Mouse (Mus musculus): Measurements from ENCODE around the gene Krtap27-1. TPM values are rescaled to one million over a fixed set of nuclear protein-coding genes. Genes with fewer than 3 reads are reported as not detected.

The Krtap27-1 gene
- not detected for total RNA-seq (2021)
- long read RNA-seq, experiment 1 = 0 reads
- long read RNA-seq, experiment 2 = 0 reads

GRCm38 (mm10) chr16:88671571-88671970, at the start of gene Krtap27-1:
Gene Krtap27-1, minus strand, starts transcription at chr16:88671671.
- DNase-seq (ENCODE audit: low spot score in 2 of 2) = no peak

GRCm38 (mm10) chr16:88720031-88720430, 48.6 kb upstream of the Krtap27-1 start:
- no peak for DNase-seq (ENCODE audit: low spot score in 2 of 2)

GRCm38 (mm10) chr16:88716549-88716948, 45.1 kb upstream of the Krtap27-1 start:
- DNase-seq (ENCODE audit: low spot score in 2 of 2) = no peak

- no peak for DNase-seq (ENCODE audit: low spot score in 2 of 2)
These were observed 39.8 kb upstream of the Krtap27-1 start for GRCm38 (mm10) chr16:88711245-88711644.

- DNase-seq (ENCODE audit: low spot score in 2 of 2) = no peak
These were observed 39.3 kb upstream of the Krtap27-1 start for GRCm38 (mm10) chr16:88710757-88711156.

- DNase-seq (ENCODE audit: low spot score in 2 of 2) = no peak
These were observed 36.1 kb upstream of the Krtap27-1 start, which contains the start of gene 2310061N02Rik for GRCm38 (mm10) chr16:88707496-88708012. Gene 2310061N02Rik, minus strand, starts transcription at chr16:88707962.

- no peak for DNase-seq (ENCODE audit: low spot score in 2 of 2)
These were observed 29.8 kb upstream of the Krtap27-1 start for GRCm38 (mm10) chr16:88701072-88701864.

GRCm38 (mm10) chr16:88696256-88696655, 24.8 kb upstream of the Krtap27-1 start:
- no peak for DNase-seq (ENCODE audit: low spot score in 2 of 2)

GRCm38 (mm10) chr16:88681282-88681681, 9.8 kb upstream of the Krtap27-1 start:
- DNase-seq (ENCODE audit: low spot score in 2 of 2) = no peak

GRCm38 (mm10) chr16:88679099-88679498, 7.6 kb upstream of the Krtap27-1 start:
- DNase-seq (ENCODE audit: low spot score in 2 of 2) = no peak

- no peak for DNase-seq (ENCODE audit: low spot score in 2 of 2)
These were observed 14.0 kb downstream of the Krtap27-1 start for GRCm38 (mm10) chr16:88657426-88657825.

GRCm38 (mm10) chr16:88651952-88652351, 19.5 kb downstream of the Krtap27-1 start:
- no peak for DNase-seq (ENCODE audit: low spot score in 2 of 2)

GRCm38 (mm10) chr16:88651082-88651481, 20.4 kb downstream of the Krtap27-1 start:
- no peak for DNase-seq (ENCODE audit: low spot score in 2 of 2)

GRCm38 (mm10) chr16:88647358-88647846, 24.1 kb downstream of the Krtap27-1 start, which contains the start of gene Krtap26-1:
Gene Krtap26-1, minus strand, starts transcription at chr16:88647796.
- no peak for DNase-seq (ENCODE audit: low spot score in 2 of 2)

- no peak for DNase-seq (ENCODE audit: low spot score in 2 of 2)
These were observed 24.9 kb downstream of the Krtap27-1 start for GRCm38 (mm10) chr16:88646366-88647111.

- no peak for DNase-seq (ENCODE audit: low spot score in 2 of 2)
These were observed 31.4 kb downstream of the Krtap27-1 start for GRCm38 (mm10) chr16:88640053-88640452.

- no peak for DNase-seq (ENCODE audit: low spot score in 2 of 2)
These were observed 36.3 kb downstream of the Krtap27-1 start for GRCm38 (mm10) chr16:88635142-88635541.

- no peak for DNase-seq (ENCODE audit: low spot score in 2 of 2)
These were observed 40.0 kb downstream of the Krtap27-1 start for GRCm38 (mm10) chr16:88631474-88631873.

GRCm38 (mm10) chr16:88627566-88627965, 43.9 kb downstream of the Krtap27-1 start, which contains the start of gene 2310079G19Rik:
Gene 2310079G19Rik, minus strand, starts transcription at chr16:88627666.
- no peak for DNase-seq (ENCODE audit: low spot score in 2 of 2)
